Mouse (Mus musculus): ENCODE results near the gene Tmem179b. TPM values are rescaled to one million over a fixed set of nuclear protein-coding genes. Genes with fewer than 3 reads are reported as not detected.

The Tmem179b gene
- total RNA-seq, 2 experiments from 2014 or later: 10.1 to 12.0 TPM

DNA sequence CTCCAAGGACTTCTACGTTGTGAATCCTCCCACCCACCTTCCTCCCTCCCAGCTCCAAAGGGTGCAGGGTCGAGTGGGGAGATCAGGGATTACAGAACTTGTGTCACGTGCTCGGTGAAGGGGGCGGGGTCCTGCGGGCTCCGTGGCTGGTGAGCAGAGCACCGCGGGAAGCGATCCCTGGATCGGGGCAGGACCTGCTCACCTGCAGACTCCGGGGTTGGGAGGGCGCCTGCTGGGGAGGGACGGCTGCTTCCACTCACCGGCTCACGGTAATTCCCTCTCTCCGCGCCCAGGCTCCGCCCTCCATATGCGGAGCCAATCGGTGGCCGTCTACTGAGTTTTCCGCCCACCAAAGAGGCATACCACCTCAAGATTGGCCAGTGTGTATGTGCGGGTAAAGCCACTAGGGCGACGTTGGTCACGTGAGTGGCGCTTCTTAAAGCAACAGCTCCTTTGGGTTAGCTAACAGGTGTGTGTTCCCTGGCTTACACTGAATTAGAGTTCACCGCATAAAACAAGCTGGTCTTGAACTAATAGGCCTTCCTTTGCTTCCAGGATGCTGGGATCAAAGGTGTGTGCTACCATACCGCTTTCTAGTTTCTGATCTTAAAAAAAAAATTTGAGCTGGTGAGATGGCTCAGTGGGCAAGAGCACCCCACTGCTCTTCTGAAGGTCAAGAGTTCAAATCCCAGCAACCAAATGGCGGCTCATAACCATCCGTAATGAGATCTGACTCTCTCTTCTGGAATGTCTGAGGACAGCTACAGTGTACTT, 11.9 kb upstream of the Tmem179b start, which contains the start of gene Taf6l:
Taf6l (minus strand) TSS at position 410 of the 774 bp plus-strand sequence.
- peak; percentile 88 to 95 for DNase-seq (ENCODE audit: low spot score in 2 of 2)

DNA sequence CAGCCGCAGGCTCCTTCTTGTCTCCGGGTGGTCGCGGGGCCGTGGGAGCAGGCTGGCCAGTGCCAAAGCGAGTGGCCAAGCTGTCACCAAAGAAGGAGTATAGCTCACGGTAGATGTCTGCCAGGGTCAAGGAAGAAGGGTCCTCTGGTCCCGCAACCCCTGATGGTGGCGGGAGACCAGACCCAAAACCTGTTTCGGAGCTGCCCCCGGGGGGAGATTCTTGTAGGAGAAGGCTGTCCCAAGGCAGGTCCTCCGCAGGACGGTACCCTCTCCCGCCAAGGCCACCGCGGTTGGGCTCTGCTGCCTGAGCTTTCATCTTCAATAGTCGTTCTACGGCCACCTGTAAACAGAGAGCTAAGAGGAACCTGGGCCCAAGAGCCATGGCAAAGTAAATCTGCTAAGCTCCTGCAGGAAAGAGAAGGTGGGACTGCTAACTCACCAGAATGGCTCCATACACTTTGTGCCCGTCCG, 719 bp upstream of the Tmem179b start:
- DNase-seq (ENCODE audit: low spot score in 2 of 2): no peak

DNA sequence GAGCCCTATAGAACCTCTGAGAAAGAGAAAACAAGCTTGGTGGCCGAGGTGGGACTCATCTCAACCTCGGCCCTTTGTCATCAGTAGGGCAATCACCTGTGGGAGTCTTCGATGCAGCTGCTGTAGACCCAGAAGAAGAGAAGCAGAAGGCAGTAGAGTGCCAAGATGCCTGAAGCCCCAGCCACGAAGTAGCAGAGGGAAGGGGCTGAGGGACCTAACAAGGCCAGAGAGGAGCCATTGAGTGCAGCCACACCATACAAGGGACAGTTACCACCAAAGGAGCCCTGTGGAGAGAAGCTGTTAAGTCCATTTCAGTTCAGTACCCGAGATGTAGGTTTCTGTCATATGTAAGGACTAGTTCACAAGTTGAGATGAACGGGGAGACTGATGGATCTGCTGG, 858 bp downstream of the Tmem179b start:
- DNase-seq (ENCODE audit: low spot score in 2 of 2): no peak

DNA sequence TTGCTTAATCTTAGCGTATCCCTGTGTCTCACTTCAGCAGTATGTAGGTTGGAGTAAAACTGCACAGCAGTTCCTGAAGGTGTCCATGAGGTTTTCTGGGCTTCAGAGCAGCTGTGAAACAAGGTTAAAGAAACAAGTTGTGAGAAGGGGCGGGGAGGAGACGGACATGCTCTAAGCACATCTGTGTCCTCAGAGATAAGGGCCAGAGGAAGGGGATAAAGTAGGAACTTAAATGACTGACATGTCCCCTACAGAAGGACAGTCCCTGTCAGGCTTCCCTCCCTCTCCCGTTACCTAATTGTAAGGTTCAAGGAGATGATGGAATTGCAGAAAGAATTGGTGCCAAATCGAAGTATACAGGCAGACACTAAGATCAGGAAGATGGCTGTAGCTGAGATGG, 1.3 kb downstream of the Tmem179b start:
- no peak for DNase-seq (ENCODE audit: low spot score in 2 of 2)

DNA sequence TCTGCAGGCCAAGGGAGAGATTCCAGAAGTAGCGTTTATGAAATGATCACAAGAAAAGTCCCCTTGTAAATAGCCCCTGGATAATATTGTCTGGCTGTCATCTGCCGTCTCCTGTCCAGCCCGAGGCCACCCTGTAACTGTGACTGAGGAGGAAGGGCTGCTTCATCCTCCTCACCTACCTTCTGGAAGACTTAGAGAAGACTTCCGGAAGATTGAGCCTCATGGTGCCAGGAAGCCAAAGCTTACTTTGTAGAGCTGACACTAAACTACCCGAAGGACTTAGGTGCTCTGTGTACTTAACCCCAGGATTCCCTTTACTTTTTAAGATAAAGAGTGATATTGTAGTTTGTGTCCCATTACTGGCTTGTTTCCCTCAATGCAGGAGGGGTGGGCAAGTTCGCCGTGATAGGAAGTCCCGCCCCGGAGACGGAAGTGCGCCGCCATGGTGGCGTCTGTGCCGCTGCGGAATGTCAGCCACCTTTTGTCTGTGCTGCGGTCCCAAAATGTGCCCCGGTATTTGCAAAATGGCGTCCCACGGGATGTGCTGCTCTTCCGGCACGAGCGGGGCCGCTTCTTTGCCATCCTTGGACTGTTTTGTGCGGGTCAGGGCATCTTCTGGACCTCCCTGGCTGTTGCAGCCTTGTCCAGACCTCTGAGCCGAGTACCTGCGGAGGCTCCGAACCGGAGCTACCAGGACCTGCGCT, 3.5 kb downstream of the Tmem179b start, which contains the start of gene Tmem223:
Tmem223 (plus strand) TSS at position 430 of the 704 bp plus-strand sequence.
- DNase-seq (ENCODE audit: low spot score in 2 of 2): peak; percentile 77 to 87

DNA sequence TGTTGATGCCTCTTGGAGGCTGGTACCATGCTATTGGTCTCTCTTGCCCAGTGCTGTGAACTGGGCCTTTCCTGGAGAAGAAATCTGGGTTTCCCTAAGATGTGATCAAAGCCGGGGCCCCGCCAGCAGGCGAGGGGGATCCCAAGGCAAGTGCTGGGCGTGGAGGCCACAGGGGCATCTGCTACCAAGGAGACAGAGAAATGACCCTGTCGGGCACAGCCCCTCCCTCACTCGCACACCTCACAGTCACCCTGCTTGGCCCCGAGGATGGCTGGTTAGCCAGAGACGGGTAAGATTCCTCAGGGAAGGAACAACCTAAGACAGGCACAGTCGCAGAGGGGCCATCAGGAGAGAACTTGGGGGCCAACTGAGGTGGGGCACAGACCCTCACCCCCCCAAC, 8.7 kb downstream of the Tmem179b start:
- DNase-seq (ENCODE audit: low spot score in 2 of 2): no peak

DNA sequence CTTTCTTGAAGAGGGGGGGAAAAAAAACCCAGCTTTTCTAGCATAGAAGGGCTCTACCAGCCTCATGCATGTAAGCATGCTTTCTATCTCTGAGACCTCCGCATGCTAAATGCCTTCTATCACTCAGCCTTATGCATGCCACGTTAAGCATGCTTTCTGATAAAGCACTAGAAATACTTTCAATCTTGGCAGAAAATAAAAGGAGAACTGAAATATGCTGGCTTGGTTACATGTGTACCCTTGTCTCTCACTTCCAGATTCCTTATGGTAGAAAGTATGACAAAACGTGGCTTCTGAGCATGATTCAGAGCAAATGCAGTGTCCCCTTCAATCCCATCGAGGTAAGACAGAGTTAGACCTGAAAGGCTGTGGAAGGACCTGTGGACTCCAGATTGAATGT, 11.0 kb downstream of the Tmem179b start:
- DNase-seq (ENCODE audit: low spot score in 2 of 2): no peak

DNA sequence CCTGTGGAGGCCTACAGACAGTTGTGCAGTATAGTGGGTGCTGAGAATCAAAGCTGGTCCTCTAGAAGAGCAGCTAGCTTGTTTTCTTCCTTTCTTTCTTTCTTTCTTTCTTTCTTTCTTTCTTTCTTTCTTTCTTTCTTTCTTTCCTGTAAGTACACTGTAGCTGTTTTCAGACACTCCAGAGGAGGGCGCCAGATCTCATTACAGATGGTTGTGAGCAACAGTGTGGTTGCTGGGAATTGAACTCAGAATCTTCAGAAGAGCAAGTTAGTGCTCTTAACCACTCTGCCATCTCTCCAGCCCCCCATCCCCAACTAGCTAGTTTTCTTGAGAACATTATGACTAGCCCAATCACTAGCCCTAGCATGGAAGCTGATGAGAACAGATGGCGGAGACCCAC, 13.5 kb downstream of the Tmem179b start:
- DNase-seq (ENCODE audit: low spot score in 2 of 2): no peak

DNA sequence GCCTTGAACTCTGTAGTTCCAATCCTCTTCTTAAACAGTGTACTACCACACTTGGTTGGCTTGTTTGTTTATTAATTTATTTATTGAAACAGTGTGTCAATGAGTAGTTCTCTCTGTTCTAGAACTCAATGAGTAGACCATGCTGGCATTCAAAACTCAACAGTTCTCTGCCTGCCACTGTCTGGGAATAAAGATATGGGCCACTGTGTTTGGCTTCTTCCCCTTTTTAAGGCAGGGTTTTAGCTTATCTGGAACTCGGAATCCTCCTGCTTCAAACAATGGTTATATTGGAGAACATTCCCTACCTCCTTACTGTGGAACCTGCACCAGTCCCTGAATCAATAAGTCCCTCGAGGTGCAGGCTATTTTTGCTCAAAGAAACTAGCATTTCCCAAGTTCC, 15.4 kb downstream of the Tmem179b start:
- no peak for DNase-seq (ENCODE audit: low spot score in 2 of 2)

DNA sequence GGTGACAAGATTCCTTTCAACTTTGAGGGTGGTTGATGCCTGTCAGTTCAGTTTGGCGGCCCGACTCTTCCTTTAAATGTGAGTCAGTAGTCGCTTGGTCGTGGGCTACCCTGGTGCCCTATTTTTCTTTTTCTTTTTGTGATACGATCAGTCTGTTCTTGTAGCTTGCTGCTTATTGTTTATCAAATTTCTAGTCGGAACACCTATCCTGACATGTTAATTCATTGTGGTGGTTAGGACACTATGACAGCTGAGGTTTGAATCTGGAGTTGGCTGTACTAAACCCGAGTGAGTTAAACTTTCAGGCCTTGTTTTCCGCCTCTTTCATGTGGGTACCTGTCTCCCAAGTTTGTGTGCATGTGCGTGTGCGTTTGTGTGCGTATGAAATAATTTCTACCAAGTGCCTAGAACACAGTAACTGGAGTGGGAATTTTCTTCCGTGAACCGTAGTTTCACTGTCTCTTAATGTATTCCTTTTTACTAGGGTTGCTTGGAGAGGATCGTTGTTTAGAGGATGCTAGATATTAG, 16.7 kb downstream of the Tmem179b start:
- no peak for DNase-seq (ENCODE audit: low spot score in 2 of 2)

DNA sequence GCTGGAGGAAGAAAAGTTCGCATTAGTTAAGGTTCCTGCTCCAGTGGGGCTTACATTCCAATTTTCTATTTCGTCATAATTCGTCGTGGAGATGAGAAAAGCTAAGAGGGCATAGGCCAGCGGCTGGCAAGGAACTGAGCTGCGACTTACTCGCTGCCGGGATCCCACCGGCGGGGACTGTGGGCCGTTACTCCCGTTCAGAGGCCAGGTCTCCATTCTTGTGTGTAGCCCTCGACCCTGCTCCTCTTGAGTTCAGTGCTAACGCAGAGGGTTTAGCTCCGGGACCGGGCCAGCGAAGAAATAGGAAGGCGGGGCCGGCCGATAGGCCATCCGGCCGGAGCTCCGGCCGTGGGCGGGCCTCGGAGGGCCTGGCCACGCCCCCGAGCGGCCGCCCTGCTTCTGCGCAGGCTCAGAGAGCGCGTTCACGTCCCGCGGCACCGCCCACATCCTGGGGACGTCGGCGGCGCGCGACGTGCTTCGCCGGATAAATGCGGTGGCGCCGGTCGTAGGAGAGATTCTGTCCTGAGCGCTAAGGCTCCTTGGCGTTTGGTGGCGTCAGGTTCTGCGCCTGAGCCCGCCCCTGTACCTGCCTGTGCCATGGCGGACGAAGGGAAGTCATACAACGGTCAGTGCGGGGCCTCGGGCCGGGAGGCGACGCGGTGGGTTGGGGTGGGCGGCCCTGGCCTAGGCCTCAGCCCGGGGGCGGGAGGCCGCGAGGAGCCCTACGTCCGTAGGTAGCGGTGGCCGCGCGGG, 17.5 kb downstream of the Tmem179b start, which contains the start of gene Nxf1:
Nxf1 (plus strand) TSS at position 439 of the 753 bp plus-strand sequence.
- peak; percentile 85 to 94 for DNase-seq (ENCODE audit: low spot score in 2 of 2)

DNA sequence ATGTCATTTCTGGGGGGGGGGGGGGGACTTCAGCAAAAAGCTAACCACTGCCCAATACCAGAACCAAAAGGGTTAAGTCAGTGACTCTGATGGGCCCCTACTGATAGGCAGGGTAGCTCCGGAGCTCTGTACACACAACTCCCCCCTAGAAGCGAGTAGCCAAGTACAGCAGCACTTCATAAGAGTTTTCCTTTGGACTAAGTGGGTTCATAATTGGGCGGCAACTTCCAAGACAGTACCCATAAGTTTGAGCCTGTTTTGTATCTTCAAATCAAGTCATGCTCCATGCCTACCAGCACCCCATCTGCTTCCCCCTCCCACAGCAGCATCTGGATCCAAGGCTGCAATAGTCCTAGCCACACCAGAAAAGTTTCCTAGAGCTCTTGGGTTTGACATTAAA, 18.6 kb downstream of the Tmem179b start:
- DNase-seq (ENCODE audit: low spot score in 2 of 2): no peak

DNA sequence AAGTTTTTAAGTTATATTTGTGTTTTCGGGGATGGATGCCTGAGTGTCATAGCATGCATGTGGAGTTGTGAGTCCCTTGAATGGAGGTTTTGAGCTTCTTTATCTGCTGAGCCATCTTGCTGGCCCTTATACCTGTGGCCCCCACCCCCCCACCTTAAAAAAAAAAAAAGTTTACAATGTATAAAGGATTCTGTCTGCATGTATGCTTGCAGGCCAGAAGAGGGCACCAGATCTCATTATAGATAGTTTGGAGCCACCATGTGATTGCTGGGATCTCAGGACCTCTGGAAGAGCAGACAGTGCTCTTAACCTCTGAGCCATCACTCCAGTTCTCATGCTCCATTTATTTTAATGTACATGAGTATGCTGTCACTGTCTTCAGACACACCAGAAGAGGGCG, 26.9 kb downstream of the Tmem179b start:
- no peak for DNase-seq (ENCODE audit: low spot score in 2 of 2)

DNA sequence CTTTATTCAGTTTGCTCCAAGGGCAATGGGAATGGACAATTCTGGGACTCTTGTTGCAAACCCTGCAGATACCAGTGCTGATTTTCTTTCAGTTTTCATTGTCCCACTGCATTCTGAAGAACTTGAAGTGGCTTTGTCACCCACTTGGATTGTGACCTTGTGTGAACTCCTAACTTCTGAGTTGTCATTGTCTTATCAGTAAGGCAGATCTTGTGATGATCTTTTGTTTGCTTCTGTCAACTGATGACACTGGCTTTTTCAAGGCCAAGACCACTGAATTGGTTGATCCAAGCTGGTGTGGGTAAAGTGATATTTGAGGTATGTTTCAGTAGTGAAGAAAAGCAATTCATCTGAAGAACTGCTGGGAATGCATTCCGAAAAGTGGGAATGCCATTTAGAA, 28.9 kb downstream of the Tmem179b start:
- no peak for DNase-seq (ENCODE audit: low spot score in 2 of 2)

DNA sequence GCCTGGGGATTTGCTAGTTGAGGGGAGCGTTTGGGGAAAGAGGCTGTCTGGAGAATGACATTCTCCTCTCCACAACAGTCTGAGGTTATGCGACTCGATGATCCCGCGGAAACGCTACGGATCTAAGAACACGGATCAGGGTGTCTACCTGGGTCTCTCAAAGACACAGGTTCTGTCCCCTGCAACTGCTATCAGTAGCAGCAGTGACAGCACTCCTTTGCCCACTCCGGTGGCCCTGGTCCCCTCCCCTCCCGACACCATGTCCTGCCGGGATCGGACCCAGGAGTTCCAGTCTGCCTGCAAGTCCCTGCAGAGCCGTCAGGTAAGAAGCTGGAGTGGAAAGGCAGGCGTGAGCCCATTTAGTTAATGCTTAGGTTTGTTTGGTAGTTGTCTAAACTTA, 32.1 kb downstream of the Tmem179b start:
- DNase-seq (ENCODE audit: low spot score in 2 of 2): no peak

DNA sequence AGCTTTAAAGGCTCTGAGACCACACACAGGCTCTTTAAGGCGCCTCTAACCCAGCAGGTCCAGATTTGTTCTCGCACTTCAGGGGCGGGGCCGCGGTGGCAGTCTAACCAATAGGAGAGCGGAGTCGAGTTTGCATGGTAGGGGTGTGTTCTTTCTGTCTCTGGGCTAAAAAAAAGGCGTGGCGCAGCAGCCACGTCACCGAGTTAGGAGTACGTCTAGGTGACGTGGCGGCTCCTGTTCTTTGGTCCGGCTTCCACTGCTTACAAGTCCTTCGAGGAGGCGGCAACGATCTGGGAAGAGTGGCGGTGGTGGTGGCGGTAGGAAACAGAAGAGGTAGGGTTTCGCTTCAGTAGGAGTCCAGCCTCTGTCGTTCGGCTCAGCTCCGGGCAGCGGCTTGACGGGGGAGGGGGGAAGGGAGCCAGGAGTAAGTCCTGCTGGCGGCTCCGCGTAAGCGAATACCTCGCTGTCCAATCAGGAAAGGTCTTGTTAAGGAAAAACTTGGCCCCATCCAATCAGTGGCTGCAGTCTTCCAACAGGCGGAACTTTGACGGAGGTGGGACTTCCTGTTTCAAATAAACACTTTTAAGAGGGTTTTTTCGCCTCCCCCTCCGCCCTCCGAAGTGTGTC, 32.9 kb downstream of the Tmem179b start, which contains the start of gene Stx5a:
Stx5a (plus strand) TSS at position 171 of the 627 bp plus-strand sequence.
- peak; percentile 96 to 97 for DNase-seq (ENCODE audit: low spot score in 2 of 2)

DNA sequence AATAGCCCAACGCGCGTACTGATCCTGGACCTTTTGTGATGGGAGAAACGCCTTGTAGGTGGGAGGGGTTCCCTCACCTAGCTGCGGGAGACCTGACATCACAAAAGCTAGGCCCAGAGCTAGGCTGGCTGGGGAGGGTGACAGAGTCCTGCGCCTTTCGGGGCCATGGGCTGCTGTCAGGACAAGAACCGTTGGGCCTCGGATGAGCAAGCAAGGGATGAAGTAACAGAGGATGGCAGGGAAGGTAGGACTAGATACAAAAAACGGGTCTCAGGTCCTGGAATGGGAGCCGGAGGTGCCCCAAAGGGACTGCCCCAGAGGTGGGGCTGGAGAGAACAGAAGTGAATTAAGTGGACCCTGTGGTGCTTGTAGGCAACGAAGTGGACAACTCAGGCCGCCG, 33.7 kb downstream of the Tmem179b start, which contains the start of gene 1700092M07Rik:
1700092M07Rik (plus strand) TSS at position 116 of the 400 bp plus-strand sequence.
- DNase-seq (ENCODE audit: low spot score in 2 of 2): no peak

DNA sequence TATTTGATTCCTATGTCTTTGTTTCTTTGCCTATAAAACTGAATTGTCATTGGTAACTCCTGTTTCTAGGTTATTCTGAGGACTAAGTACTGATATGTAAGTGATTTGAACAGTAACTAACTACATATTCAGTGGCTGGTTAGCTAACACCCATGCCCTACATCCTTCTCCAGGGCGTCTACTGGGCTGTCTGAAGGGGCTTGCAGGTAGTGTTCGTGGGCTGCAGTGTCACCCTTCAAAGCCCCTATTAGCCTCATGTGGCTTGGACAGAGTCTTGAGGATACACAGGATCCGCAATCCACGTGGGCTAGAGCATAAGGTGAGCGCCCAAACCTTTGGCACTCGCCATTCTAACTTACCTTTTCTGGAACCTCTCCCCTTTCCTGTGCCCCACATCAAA, 34.6 kb downstream of the Tmem179b start:
- DNase-seq (ENCODE audit: low spot score in 2 of 2): no peak

DNA sequence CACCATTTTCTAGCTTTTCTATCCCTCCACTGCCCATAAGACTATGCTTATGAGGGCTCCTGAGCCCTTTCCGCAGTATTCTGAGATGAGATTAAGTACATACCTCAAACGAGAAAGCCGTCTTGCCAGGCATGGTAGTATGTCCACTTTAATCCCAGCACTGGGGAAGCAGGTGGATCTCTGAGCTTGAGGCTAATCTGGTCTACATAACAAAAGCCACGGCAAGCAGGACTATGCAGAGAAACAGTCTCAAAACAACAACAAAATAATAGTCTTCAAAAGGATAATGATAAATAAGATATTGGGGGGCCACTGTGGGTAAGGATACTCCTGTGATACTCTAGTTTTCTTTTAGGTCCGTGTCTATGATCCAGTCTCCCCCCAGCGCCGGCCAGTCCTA, 35.4 kb downstream of the Tmem179b start:
- no peak for DNase-seq (ENCODE audit: low spot score in 2 of 2)

DNA sequence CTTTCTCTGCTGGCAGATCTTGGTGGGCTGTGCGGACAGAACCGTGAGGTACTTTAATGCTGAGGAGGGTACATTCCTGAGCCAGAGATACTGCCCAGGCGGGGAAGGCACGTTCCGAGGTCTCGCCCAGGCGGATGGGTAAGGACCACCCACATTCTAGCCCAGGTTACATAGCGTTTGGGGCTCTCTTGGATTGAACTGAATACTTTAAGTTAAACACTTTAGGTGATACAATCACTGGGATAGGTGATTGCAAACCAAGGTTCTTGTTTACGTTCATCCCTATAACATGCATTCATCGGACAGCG, 38.2 kb downstream of the Tmem179b start:
- no peak for DNase-seq (ENCODE audit: low spot score in 2 of 2)
